Mouse (Mus musculus): ENCODE measurements at regions not wholly inside any gene's neighbourhood (a gene's known extent, or its start where the extent isn't known, plus 50 kb on each side); places are given as distances from the start of the nearest gene placed in this dataset.

DNA sequence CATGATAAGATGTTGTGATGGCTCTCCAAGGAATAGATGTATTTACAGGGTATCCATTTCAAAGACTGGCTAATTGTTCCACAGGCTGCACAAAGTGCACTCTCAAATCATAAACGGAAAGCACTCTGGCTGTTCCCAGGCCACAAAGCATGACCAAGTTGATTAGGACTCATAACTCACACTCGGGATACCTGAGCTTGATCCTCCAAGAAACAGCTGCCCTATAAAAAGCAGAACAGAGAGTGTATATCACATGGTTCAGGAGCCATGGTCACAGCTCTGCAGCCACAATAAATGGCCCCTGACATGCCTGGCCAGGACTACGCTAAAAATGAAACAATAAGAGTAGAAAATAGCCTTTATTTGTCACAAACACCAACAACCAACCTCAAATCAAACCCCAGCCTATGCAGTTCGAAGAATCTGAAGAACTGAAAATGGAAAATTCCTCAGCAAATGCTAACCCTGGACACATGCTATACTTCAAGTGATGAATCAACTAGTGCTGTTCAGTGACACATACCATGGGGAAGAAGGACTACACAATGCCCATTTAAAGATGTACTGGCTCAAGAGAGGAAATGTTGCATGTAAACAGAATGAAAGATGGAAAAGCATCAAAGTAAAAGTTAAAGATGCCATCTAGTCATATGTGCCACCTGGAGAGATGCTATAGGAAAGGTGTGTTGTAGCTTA lies 473.5 kb downstream of the Gsdmc2 start:
- DNase-seq: no peak

DNA sequence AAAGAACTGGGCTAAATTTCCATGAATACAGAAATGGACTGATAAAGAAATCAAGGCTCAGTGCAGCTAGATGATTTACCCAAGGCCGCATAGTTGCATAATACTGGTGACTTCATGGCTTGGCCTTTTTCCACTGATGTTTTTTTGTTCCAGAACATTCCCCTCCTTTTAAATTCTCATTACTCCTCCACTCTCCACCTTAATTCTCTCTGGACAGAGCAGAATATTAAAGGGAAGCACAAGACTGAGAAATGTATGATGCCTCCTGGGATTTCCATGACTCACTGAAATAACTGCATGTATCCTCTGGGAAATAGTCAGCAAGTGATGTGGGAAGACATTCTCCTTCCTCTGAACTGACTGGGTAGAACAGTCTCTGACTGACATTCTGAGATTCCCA lies 480.5 kb downstream of the Gsdmc2 start:
- DNase-seq: peak; percentile 75 to 78

DNA sequence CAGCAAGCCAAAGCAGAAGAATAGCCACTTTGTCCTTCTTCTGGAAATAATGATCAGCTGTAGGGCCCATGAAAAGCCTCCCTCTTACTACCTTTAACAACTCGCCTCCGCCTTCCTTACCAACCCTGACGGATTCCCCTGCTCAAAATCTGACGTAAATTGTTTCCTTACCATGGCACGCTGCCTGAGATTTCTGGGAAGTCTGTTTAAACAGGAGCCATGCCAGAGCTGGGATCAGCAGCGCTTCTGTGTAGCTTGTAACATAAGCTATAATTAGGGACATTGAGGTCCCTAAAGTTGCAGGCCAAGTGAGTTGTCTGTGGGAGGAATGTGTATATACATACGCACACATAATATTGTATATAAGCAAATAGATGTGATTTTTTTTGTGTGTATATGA lies 484.6 kb downstream of the Gsdmc2 start:
- peak; percentile 75 to 77 for DNase-seq

DNA sequence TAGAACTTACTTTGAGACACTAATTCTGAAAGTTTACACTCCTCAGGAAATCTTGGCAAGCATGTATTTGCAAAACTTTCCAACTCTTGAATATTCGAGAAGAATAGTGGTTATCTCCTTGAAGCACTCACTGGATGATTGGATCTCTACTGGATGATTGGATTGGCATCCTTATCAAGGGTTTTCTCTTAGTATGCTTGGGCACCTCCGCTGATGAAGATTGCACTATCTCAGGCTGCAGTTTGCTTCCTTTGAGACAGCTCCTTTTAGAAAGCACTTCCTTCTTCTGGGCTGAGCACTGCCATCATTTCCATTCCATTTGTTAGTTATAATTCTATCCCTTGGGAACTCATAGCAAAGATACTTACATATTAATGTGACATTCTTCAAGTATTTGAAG lies 503.2 kb downstream of the Gsdmc2 start:
- no peak for DNase-seq

DNA sequence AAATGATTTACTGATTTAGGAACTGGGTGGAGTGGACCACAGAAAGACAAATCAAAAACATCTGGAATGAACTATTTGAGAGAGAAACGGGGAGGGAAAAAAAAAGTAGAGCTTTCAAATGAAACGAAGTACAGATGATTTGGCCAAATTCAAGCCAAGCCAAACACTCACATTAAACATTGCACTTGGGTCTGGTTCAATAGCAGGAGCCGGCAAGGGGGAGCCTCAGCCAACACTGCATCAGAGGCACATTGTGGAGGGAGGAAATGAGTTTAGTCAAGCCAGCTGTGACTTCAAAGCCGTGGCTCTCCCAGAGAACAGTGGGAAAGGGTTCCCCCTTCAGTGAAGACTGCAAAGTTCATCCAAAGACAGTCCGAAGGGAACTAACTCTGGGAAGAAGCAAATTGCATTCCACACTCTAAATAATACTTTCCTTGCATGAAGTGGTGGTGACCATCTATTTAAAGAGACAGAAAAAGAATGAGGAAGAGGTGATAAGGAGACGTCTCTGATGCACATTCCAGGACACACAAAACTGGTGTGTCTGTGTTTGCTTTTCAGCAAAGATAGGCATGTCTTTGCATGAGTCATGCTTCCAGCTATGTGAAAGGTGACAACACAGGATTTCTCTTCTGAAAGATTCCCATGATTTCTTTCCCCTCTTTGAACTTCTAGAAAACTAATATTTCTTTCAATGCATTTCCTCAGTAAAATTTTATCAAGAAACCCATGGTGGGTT lies 504.5 kb downstream of the Gsdmc2 start:
- peak; percentile 70 to 84 for DNase-seq

DNA sequence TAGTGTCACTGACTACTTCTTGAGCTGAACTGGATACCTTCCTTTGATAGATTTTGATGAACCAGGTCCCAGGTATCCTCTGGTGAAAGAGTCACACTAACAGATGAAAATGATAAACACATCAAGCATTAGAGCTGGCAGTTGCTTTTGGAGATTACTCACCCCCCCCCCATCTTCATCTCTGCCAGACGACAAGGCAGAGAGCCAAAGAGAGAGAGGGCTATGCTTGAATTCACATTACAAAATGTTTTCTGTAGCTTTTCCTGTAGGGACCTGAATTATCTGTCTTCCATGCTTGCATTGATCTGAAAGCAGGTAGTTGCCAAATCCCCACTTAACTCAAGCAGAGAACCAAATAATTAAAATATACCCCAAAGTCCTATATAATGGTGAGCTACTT lies 525.3 kb downstream of the Gsdmc2 start:
- DNase-seq: no peak

DNA sequence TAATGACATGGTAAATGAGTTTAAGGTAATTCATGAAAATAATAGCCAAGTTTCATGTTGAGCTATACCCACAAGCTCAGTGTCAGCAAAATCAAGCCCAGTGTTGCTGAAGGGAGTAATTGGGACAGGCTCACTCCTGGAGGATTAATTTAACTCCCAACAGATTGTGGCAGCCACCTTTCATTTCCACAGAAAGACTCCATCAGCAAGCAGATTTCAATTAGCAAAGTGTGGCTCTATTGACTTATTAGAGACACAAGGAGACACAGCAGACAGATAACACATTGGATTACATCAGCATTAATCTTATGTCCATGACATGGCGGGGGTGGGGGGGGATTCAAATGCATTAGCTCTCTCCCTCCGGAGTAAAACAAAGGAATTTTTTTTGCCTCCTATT lies 534.6 kb downstream of the Gsdmc2 start:
- DNase-seq: no peak

DNA sequence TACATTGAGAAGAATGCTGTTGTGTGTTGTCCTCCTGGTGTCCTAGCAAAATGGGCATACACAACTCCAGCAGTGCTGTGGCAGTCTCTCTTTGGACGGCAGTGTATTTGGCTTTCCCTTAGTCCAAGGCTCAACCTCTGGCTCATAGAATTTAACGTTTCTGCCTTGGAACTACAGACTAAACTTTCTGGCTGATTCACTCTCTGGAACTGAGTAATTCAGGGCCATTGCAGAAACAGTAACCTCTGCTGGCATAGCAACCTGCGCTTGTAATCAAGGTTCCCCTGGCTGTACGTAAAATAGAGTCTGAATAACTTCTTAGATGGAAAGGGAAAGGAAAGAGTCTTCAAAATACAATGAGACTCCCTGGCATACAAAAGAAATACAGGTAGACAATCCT lies 545.7 kb downstream of the Gsdmc2 start:
- DNase-seq: no peak

DNA sequence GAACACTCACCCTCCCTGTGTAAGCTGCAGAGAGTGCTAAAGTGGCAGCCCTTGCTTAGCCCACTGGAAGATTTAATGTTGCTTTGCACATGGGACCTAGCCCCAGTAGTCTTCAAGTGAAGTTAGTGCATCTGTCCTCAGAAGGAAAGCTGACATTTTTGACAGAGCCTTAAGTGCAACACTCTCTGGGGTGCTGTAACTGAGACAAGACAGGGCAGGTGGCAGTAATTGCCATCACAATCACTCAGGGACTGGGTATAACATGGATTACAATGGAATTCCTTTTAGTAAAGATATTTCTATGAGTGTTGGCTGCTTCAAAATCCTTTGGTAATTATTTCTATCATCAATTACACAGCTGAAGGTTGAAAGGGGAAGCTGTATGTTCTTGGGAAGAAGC lies 556.4 kb downstream of the Gsdmc2 start:
- DNase-seq: no peak

DNA sequence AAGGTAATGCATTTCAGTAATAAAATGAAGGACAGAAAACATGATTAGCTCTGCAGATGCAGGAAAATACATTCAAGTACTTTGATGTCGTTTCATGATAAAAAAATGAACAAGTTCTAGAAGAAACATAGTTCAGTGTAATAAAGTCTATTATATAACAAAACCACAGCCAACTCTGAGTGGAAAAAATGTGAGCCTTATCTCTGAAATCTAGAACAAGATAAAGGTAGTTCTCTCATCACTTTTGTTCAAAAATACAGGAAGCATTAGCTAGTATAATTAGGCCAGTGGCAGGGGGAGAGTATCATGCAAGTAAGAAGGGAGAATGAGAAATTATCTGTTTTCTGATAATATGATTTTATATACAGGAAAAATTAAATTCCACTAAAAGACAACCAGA lies 559.0 kb downstream of the Gsdmc2 start:
- DNase-seq: no peak

DNA sequence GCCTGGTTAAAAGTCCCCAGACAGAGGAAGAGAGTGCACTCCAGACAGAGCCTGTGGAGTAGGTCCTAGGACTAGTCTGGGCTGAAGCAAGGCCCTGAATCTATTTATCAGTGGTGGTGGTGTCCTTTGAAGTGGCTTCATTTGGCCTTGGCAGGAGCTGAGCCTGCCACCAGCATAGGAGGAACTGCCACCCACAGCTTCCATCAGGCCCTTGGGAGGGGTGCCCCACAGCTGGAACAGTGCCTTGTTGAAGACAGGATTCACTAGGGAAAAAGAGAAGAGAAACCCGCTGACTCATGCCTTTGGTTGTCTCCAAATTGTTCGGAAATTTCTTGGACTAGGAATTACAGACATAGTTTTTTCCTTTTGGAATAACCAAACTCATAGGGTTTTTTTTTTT lies 574.6 kb downstream of the Gsdmc2 start:
- DNase-seq: peak; percentile 39 to 61

DNA sequence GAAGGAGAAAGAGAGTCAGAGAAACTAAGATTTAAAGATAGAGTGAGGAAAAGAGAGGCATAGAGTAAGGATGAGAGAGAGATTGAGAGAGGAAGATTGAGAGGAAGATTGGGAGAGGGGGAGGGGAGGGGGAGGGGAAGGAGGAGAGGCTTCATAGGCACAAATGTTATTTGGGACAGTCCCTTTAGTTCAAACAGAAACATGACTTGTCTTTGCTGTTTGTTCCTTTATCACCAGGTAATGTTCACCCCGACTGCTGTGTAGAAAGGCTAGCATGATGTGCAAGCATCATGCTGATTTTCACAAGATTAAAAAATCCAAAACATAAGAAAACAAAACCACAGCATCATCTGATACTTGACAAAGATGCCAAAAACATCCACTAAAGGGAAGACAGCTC lies 579.1 kb downstream of the Gsdmc2 start:
- DNase-seq: no peak

DNA sequence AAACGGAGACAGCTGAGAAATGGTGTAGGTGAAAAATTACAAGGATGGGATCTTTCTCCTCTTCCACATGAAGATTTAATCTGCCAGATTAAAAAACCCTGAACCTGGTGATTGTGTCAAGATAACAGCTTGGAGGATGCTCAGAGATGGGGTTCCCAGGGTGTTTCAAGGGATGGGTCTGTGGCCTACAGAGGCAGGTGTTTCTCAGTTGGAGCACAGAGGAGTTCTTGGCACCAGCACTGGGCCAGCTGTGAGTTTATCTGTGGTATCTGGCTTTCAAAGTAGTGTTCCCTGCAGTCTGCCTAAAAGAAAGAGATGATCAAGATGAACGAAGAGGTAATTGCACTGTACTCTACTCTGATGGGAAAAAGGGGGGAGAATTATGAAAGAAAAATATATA lies 589.2 kb downstream of the Gsdmc2 start:
- DNase-seq: no peak

DNA sequence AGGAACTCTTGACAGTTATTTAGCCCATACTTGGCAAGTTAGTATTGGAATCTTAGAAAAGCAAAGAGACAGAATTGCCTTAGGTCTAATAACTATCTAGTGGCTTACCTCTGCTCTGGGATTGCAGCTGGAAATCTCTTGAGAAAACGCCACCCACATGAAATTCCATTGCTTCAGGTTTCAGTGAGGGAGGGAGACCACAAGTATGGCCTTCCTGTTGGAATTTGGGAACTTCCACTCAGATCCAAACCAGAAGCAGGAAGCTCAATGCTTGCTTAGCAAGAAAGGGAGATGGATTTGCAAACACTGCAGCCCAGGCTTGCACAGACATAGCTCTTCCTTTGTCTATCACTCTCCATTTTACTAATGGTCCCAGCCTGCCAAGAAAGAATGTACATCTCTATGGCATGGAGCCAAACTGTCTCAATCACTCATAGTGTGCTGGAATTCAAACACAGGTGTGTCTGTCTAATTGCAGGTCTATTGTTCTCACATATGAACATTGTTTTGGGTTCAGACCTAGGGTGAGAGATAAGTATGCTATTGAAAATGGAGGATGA lies 592.1 kb downstream of the Gsdmc2 start:
- no peak for DNase-seq

DNA sequence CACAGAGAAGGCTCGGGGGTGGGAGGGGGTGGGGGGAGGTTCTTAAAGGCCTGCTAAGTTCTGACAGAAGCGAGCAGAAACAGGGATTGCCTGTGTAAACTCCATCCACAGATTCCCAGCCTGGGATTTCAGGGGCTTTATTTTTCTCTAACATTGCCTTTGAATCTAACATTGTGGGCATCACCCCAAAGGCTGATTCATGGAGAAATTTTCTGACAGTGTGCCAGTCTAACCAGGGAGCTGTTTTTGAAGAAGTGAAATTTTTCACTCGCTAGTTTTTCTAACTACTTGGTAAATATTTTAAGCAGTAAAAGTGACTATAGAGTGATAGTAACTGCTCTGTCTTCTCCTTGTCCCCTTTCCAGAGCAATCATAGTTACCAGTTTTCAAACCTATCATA lies 606.4 kb downstream of the Gsdmc2 start:
- no peak for DNase-seq

DNA sequence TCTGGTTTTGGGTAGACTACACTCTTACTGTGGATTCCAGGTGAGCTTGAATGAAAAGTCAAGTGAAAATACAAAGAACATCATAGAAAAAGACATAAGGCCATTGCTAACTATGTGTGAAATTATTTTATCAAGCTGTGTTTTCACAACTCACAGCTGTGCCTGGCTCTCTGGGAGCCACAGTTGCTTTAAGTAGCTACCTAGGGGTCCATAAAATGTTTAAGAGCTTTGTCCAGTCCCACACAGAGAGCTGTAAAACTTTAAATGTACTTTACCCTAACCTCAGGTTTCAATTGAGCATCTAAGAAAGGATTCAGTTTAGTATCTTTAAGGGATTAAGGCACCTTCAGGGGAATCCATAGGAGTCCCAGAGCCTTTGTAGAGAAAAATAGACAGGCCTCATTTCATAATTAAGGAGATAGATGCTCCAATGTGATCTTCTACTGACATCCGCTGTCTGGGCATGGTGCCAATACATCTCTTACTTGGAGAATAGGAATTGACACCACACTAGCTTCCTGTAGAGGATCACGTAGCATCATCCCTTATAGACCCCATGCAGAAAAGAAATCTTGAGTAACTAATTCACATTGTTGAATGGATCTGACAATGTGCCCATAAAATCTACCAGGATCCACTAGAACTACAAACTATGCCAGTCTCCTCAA lies 626.5 kb downstream of the Gsdmc2 start:
- no peak for DNase-seq

DNA sequence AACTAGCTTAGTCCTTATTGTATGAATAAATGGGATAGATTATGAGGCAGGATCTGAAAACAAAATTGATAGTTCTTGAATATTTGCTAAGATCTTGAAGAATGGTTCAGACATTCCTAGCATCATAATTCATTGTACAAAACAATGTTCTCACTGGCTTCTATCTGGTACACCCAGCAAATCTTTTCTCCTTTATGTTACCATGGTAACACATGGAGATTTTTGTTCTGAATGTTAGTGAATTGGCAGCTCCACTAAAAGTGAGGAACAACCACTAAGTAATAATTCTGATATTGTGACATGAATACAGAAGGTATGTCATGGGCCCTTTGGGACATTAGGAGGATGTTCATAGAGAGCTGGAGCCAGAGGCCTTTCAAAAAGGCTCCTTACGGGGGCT lies 639.8 kb downstream of the Gsdmc2 start:
- DNase-seq: no peak

DNA sequence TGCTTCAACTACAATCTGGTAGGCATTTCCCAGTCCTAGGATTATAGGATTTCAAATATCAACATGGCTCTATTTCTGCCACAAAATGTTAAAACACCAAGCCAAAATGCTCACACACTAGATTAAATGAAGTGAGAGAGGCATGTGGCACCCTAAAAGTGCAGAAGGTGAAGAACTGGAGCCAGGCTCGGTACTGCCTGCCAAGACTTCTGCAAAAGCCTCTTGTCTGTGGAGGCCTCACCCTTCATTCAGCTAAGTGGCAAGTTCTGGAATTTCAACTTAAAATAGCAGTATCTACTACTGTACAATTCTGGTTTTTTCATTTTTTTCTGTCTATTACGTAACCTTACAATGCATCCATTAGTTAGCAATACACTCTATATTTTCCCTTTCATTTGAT lies 649.9 kb downstream of the Gsdmc2 start:
- DNase-seq: no peak

DNA sequence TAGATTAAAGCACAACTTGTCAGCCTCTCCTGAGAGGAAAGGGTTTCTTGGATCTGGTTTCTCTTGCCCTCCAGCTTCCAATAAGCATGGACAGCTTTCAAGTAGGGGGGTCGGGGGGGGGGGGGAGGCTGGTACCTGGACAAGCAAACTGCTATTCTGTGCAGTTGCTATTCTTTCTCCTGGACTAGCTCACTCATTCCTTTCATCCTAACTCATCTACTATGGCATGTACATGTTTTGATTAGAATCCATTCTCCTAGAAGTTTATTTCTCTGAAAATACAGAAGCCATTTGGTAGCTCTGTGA lies 650.5 kb downstream of the Gsdmc2 start:
- no peak for DNase-seq

DNA sequence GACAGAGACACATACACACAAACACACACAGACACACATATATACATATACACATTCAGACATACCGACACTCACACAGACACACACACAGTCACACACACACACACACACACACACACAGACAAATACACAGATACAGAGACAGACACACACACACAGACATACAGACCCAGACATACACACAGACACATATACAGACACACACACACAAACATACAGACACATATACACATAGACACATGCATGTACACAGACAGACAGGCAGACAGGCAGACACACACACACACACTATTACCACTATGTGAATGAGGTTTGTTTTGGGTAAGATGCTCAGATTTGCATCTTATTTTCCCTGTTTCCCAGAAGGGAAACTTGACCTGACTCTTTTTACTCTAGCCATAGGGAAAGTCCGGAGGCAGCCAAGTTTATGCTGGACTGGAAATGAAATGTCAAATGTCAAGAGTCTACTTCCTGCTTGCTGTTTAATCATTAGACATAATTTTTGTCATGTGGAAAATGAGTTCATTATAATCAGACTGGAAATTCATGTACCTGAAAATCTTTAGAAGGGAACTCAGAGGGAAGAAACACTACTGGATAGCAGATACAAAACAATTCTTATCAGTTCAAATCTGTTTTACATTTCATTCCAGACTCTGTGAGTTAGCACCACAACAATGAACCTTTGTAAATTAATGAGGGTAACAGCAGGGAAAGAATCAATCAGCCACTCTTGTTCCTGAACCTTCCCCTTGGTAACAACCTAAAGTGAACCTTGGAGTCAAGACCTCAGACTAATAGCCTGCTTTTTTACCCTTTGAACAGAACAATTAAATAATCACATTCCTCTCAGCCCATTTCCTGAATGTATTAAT lies 651.1 kb downstream of the Gsdmc2 start:
- DNase-seq: no peak

DNA sequence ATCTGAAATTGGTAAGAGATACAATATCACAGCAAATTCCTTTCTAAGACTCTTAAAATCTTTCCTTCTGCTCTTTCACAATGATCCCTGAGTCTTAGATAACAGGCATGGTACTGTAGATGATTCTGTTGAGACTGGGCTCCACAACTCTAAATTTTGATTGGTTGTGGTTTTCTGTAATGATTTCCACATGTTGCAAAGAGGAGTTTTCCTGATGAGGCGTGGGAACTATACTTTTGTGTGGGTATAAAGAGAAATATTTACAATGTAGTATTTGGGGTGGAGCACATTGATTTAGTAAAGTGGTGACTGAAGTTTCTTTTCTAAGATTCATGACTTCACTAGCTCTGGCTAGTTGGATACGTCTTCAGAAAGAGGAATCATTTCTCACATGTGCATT lies 653.2 kb downstream of the Gsdmc2 start:
- DNase-seq: no peak

DNA sequence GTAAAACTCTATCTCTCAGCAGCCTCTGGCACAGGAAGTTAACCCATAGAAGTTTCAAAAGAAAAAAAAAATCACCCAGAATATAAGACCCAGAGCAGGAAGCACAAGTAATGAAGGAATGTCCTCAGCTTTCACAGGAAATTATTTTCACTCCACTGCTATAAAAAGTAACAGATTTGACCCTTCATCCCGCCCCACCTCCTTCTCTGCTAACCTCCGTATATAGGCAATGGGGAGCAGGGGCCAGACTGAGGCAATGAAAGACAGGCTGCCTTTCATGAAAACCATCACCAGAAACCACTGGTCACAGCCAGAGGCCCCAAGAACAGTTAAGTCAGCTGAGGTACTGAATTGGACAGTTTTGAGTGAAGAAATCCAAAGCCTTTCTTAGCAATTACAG lies 654.9 kb downstream of the Gsdmc2 start:
- DNase-seq: no peak

DNA sequence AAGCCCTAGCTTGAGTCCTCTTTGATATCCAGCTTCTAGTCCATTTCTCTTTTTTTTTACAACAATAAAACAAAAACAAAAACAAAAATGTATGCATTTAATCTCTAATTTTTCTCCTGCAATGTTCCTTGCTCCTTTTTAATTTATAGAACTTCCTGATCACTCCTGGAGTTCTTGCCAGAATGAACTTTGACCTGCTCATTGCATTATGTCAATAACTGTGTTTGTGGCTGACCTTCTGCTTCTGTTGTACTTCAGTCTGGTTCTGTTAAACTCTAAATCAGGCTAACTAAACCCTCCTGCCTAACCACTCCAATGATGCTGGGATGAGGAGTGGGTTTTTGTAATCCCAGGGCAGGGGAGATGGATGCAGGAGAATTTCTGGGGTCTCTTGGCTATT lies 674.0 kb downstream of the Gsdmc2 start:
- DNase-seq: no peak

Data from heart, adult 18-20 months (tissue).